Mouse (Mus musculus) lung, embryonic 14.5 days (tissue): ENCODE data around the gene Tmem132e. TPM values are rescaled to one million over a fixed set of nuclear protein-coding genes. Genes with fewer than 3 reads are reported as not detected.

Source experiments
- ATAC-seq: fragments of 200-750 bp; cut with Nextera tagmentation; 2 replicates; pipeline ENCODE4 v1.8.0; 2017; ENCODE audit warnings: mild to moderate bottlenecking, moderate TSS enrichment, moderate library complexity; ENCODE audit not compliant: insufficient read depth
- DNase-seq: peaks from one replicate; pipeline ENCODE4 v3.0.0-alpha.2; 2015
- H3K27ac ChIP-seq: fragments of 300-500 bp; sonication (generic); 2 replicates; pipeline ENCODE4 v1.5.1; 2014; ENCODE audit warnings: low read depth, mild to moderate bottlenecking, moderate library complexity
- H3K27me3 ChIP-seq: fragments of 300-500 bp; sonication (generic); 2 replicates; pipeline ENCODE4 v1.6.1; 2014; ENCODE audit warnings: low read length, control low read depth; ENCODE audit not compliant: insufficient read depth
- H3K36me3 ChIP-seq: fragments of 300-500 bp; sonication (generic); 2 replicates; pipeline ENCODE4 v1.6.1; 2014; ENCODE audit warnings: control low read depth; ENCODE audit not compliant: insufficient read depth
- H3K4me1 ChIP-seq: fragments of 300-500 bp; sonication (generic); 2 replicates; pipeline ENCODE4 v1.6.1; 2014; ENCODE audit warnings: antibody characterized with exemption, control low read depth; ENCODE audit not compliant: insufficient read depth
- H3K4me2 ChIP-seq: fragments of 300-500 bp; sonication (generic); 2 replicates; pipeline ENCODE4 v1.6.1; 2014; ENCODE audit warnings: mild to moderate bottlenecking
- H3K4me3 ChIP-seq: fragments of 300-500 bp; sonication (generic); 2 replicates; pipeline ENCODE4 v1.5.1; 2014; ENCODE audit warnings: low read depth, low read length
- H3K9ac ChIP-seq: fragments of 300-500 bp; sonication (generic); 2 replicates; pipeline ENCODE4 v1.6.1; 2014
- H3K9me3 ChIP-seq: fragments of 300-500 bp; sonication (generic); 2 replicates; pipeline ENCODE4 v1.6.1; 2016; ENCODE audit warnings: low read depth, low read length, control low read depth
- CTCF ChIP-seq: IDR thresholded peaks from 2 replicates; pipeline ENCODE4 v1.5.1; 2016; ENCODE audit warnings: antibody characterized with exemption, low read depth
- WGBS: fragments of 180-500 bp; shearing (Covaris S2); extraction: QIAGEN DNeasy Blood & Tissue Kit; methylation state at CpG from one replicate; pipeline ENCODE4 v1.1.7; 2014; 5-methylcytosine and 5-hydroxymethylcytosine counted together
- polyA plus RNA-seq: library from polyadenylated mRNA; unstranded; fragments of >200 nt; fragmentation: Nextera tagmentation; extraction: Ambion mirVana; gene quantifications from 2 replicates; pipeline ENCODE4 v1.2.1, GENCODE M21; 2014

Tmem132e gene
- polyA plus RNA-seq, 1 experiment from 2014 or later, result 0.33 TPM

DNA sequence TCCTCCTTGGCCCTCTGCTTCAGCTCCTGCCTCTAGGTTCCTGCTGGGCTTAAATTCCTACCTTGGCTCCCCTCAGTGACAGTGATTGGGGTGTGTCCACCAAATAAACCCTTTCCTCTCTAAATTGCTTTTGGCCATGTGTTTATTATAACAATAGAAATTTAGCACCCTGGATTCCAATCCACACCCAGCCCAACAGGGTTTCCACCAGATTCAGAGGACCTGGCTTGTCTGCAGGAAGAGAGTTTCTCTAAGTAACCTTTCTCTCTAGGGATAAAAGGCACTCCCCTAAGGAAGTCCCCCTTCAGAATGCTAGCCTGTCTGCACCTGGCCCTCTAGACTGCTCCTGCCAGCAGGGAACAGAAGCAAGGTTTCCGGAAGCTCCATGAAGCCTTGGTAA, 82.4 kb downstream of the Tmem132e start:
- DNase-seq, result no peak
- Histone ChIP-seq H3K9me3 (no peaks in the 10 kb centered on the region), H3K27me3 (no peaks in the 10 kb centered on the region), H3K36me3 (no peaks in the 10 kb centered on the region), H3K4me2 (no peak overlapping the region), H3K4me1 (0 out of 2 replicates have a peak, but pooled peaks cover 4% of the 10 kb centered on the region), H3K9ac (no peak overlapping the region), H3K27ac (no peak overlapping the region), H3K4me3 (no peak overlapping the region)
- ATAC-seq, result no peak
- no peak for TF ChIP-seq CTCF
- 83% methylated on average over 1 of the region's 1 CpGs for WGBS

DNA sequence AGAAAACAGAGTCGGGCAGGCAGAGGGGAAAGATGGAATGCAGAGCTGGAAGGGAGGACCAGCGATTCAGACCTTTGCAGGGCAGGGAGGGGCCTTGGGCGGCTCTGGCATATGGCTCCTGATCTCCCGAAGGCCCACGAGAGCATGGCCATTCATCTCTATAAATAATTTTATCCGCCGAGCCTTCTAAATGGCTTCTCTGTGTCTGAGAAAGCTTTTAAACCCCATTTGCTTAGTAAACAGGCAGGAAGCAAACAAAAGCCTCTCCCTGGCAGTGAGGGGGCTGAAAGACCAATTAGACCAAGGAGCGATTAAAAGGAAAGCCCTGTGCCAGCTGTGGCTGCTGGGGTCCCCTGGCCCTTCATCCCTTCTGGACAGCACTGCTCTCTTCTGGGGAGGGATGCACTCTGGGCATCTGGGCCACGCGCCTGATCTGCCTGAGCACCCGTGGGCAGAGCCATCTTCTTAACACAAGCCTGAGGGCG, 84.5 kb downstream of the Tmem132e start:
- Histone ChIP-seq H3K4me1 (no peaks in the 10 kb centered on the region), H3K9me3 (no peaks in the 10 kb centered on the region), H3K27me3 (no peaks in the 10 kb centered on the region), H3K36me3 (no peaks in the 10 kb centered on the region), H3K9ac (no peak overlapping the region), H3K4me3 (no peak overlapping the region), H3K4me2 (no peak overlapping the region), H3K27ac (no peak overlapping the region)
- ATAC-seq, result no peak
- DNase-seq, result no peak
- WGBS, result 41% methylated on average over 12 of the region's 12 CpGs
- no peak for TF ChIP-seq CTCF

DNA sequence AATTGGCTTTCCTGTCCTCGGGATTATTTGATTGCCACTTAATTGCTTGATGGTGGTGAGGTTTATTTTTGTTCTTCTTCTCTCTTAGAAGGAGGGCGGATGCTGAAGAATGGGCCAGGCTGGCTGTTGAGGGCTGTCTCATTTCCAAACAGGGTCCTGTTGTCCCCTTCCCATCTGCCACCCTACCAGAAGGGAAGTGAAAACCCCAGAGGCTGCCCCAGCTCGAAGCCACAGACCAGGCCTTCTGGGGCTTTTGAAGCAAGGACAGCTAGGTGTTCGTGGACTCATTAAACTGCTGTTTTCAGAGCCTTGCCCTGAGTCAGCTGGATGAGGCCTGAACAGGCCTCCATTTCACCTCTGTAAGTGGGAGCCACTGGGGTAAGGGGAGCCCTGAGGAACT, 87.4 kb downstream of the Tmem132e start:
- ATAC-seq (no peak), DNase-seq (no peak)
- TF ChIP-seq CTCF, result no peak
- Histone ChIP-seq H3K4me2 (no peak overlapping the region), H3K4me3 (no peak overlapping the region), H3K27me3 (no peaks in the 10 kb centered on the region), H3K27ac (no peak overlapping the region), H3K4me1 (no peaks in the 10 kb centered on the region), H3K9me3 (no peaks in the 10 kb centered on the region), H3K9ac (no peak overlapping the region), H3K36me3 (no peaks in the 10 kb centered on the region)
- 60% methylated on average over 4 of the region's 4 CpGs for WGBS

DNA sequence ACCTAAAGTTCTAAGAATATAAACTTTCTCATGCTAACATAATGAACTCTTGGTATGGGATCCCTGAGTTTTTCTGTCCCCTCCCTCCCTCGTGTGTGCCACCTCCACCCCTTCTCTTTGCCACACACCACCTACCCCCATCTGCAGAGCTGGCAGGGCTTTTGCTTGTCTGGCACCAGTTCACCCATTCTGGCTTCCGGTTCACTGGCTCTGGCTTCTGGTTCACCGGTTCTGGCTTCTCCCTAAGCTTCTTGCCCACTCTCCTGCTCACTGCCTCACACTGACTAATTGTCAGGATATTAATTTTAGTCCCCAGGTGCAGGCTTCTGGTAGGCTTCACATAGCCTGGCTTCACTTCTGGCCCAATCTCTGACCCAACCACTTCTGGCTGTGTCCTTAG, 88.7 kb downstream of the Tmem132e start:
- Histone ChIP-seq H3K27me3 (no peaks in the 10 kb centered on the region), H3K4me3 (no peak overlapping the region), H3K9me3 (no peaks in the 10 kb centered on the region), H3K9ac (no peak overlapping the region), H3K4me2 (no peak overlapping the region), H3K4me1 (no peaks in the 10 kb centered on the region), H3K36me3 (no peaks in the 10 kb centered on the region), H3K27ac (no peak overlapping the region)
- DNase-seq (no peak), ATAC-seq (no peak)
- WGBS, result 85% methylated on average over 3 of the region's 3 CpGs
- TF ChIP-seq CTCF, result no peak

DNA sequence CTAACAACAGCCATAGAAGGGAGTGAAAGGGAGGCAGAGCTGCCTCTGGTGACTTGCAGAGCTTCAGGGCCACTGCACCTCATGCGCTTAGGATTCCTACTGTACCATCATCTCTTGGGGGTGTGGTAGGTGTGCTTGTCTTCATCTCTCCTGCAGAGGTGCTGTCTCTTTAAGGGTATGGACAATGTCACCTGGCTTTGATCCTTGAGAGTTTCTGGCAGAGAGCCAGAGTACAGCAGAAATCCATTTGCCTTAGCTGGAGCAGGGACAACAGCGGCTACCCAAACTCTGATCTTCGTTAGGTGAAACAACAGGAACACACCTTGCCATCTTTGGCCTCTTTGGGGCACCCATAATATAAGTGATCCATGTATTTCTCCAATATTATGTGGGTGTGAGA, 92.2 kb downstream of the Tmem132e start:
- peak; percentile 4 for DNase-seq
- Histone ChIP-seq H3K4me3 (no peak overlapping the region), H3K36me3 (no peaks in the 10 kb centered on the region), H3K4me2 (no peak overlapping the region), H3K9ac (no peak overlapping the region), H3K9me3 (no peaks in the 10 kb centered on the region), H3K27me3 (no peaks in the 10 kb centered on the region), H3K4me1 (no peaks in the 10 kb centered on the region), H3K27ac (no peak overlapping the region)
- TF ChIP-seq CTCF, result no peak
- no peak for ATAC-seq
- WGBS, result 68% methylated on average over 3 of the region's 3 CpGs

DNA sequence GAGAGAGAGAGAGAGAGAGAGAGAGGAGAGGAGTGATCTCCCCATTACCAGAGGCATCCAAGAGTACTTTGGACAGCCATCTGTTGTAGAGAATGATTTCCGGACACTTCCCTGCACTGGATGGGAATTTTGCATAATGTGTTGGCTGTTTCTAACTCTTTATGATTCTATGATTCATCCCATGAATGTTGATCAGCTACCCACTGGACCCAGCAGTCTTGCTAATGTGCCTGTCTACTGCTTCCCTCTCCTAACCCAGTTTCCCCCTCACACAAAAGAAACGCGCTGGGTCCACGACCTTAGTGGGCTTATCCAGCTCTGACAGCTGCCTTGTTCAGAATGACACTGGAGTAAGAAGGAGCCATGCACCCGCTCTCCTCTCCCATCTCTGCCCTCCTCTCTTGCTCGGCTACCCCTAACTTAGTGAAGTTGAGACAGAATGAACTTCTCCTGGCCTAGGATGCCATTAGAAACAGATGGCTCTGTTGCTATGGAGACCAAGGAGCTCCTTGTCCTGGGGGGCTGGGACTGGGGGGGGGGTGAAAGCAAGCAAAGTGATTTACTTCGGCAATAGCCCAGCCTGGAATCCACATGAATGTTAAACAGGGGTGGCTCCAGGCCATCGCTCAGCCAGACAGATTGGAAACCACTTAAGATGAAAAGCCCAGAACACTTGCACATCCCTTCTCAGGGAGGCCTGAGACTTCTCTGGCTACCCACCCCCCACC, 98.8 kb downstream of the Tmem132e start:
- TF ChIP-seq CTCF, result no peak
- Histone ChIP-seq H3K36me3 (no peaks in the 10 kb centered on the region), H3K4me2 (no peak overlapping the region), H3K9me3 (no peaks in the 10 kb centered on the region), H3K4me1 (no peaks in the 10 kb centered on the region), H3K27me3 (no peaks in the 10 kb centered on the region), H3K27ac (no peak overlapping the region), H3K9ac (no peak overlapping the region), H3K4me3 (no peak overlapping the region)
- 49% methylated on average over 8 of the region's 8 CpGs for WGBS
- DNase-seq (no peak), ATAC-seq (no peak)

GRCm38 (mm10) chr11:82490896-82491295, 102.2 kb downstream of the Tmem132e start:
- no peak overlapping the region for H3K9ac ChIP-seq
- no peaks in the 10 kb centered on the region for H3K36me3 ChIP-seq
- H3K9me3 ChIP-seq, result no peaks in the 10 kb centered on the region
- H3K27ac ChIP-seq, result no peak overlapping the region
- no peak overlapping the region for H3K4me3 ChIP-seq
- DNase-seq (no peak), ATAC-seq (no peak)
- H3K27me3 ChIP-seq, result no peaks in the 10 kb centered on the region
- H3K4me1 ChIP-seq, result no peaks in the 10 kb centered on the region
- no peak overlapping the region for H3K4me2 ChIP-seq
- no peak for TF ChIP-seq CTCF
- 75% methylated on average over 3 of the region's 3 CpGs for WGBS

Other genes with a start within 250 kb of the Tmem132e start
- gene Ccl1, start 83.2 kb upstream of the Tmem132e start, polyA plus RNA-seq, result not detected in 2 replicates